Mouse (Mus musculus) liver, postnatal 0 days (tissue): ENCODE results near the gene Avpr1a.

Experiments
- CTCF ChIP-seq: sonication (generic); IDR thresholded peaks from 2 replicates; pipeline ENCODE4 v1.5.1; 2016; ENCODE audit warnings: antibody characterized with exemption, low read depth
- EP300 ChIP-seq: IDR thresholded peaks from 2 replicates; pipeline ENCODE4 v1.6.1; 2016; ENCODE audit warnings: antibody characterized with exemption, low read depth, mild to moderate bottlenecking

- TF ChIP-seq CTCF (no peak), EP300 (no peak)
Observed at GRCm38 (mm10) chr10:122447861-122448716, at the start of gene Avpr1a.
